Mouse (Mus musculus) liver, embryonic 13.5 days (tissue): ENCODE measurements at regions not wholly inside any gene's neighbourhood (a gene's known extent, or its start where the extent isn't known, plus 50 kb on each side); places are given as distances from the start of the nearest gene placed in this dataset.

Source experiments
- ATAC-seq: fragments of 200-750 bp; cut with Nextera tagmentation; 2 replicates; pipeline ENCODE4 v1.8.0; 2017; ENCODE audit warnings: low read depth, mild to moderate bottlenecking, moderate number of reproducible peaks, moderate library complexity
- DNase-seq: peaks from one replicate; pipeline ENCODE4 v3.0.0; 2022
- H3K27ac ChIP-seq: fragments of 300-500 bp; sonication (generic); 2 replicates; pipeline ENCODE4 v1.5.1; 2015; ENCODE audit warnings: moderate library complexity, mild to moderate bottlenecking, inconsistent platforms
- H3K27me3 ChIP-seq: fragments of 300-500 bp; sonication (generic); 2 replicates; pipeline ENCODE4 v1.6.1; 2015; ENCODE audit warnings: mild to moderate bottlenecking, inconsistent platforms
- H3K36me3 ChIP-seq: fragments of 300-500 bp; sonication (generic); 2 replicates; pipeline ENCODE4 v1.6.1; 2015; ENCODE audit warnings: mild to moderate bottlenecking, inconsistent platforms
- H3K4me1 ChIP-seq: fragments of 300-500 bp; sonication (generic); replicated peaks from 2 replicates; pipeline ENCODE4 v1.6.1; 2015; ENCODE audit warnings: inconsistent platforms
- H3K4me2 ChIP-seq: fragments of 300-500 bp; sonication (generic); 2 replicates; pipeline ENCODE4 v1.6.1; 2015; ENCODE audit warnings: inconsistent platforms, mild to moderate bottlenecking, moderate library complexity
- H3K4me3 ChIP-seq: fragments of 300-500 bp; sonication (generic); replicated peaks from 2 replicates; pipeline ENCODE4 v1.5.1; 2015; ENCODE audit warnings: mild to moderate bottlenecking, inconsistent platforms
- H3K9ac ChIP-seq: fragments of 300-500 bp; sonication (generic); 2 replicates; pipeline ENCODE4 v1.6.1; 2015; ENCODE audit warnings: mild to moderate bottlenecking, inconsistent platforms
- H3K9me3 ChIP-seq: fragments of 300-500 bp; sonication (generic); replicated peaks from 2 replicates; pipeline ENCODE4 v1.6.1; 2016; ENCODE audit warnings: inconsistent platforms
- WGBS: fragments of 180-500 bp; shearing (Covaris S2); methylation state at CpG from one replicate; pipeline ENCODE4 v1.1.7; 2015; ENCODE audit not compliant: insufficient replicate concordance; 5-methylcytosine and 5-hydroxymethylcytosine counted together

- peaks cover 7% of the 10 kb centered on the region for H3K4me1 ChIP-seq
- no peak for ATAC-seq
- no peak for DNase-seq
- no peak overlapping the region for H3K4me2 ChIP-seq
- no peak overlapping the region for H3K27ac ChIP-seq
- no peak overlapping the region for H3K9ac ChIP-seq
- H3K36me3 ChIP-seq: no peaks in the 10 kb centered on the region
- 63% methylated on average over 5 of the region's 5 CpGs for WGBS
- H3K9me3 ChIP-seq: no peaks in the 10 kb centered on the region
- H3K4me3 ChIP-seq: no peak overlapping the region
- H3K27me3 ChIP-seq: no peaks in the 10 kb centered on the region
Measured at GRCm38 (mm10) chr6:51641965-51642364, 118.3 kb downstream of the Snx10 start.

- H3K9me3 ChIP-seq: no peaks in the 10 kb centered on the region
- H3K4me2 ChIP-seq: no peak overlapping the region
- H3K4me1 ChIP-seq: no peaks in the 10 kb centered on the region
- no peak for DNase-seq
- H3K27me3 ChIP-seq: no peaks in the 10 kb centered on the region
- no peak for ATAC-seq
- no peaks in the 10 kb centered on the region for H3K36me3 ChIP-seq
- H3K9ac ChIP-seq: no peak overlapping the region
- H3K4me3 ChIP-seq: no peak overlapping the region
- no peak overlapping the region for H3K27ac ChIP-seq
- 81% methylated on average over 7 of the region's 7 CpGs for WGBS
Measured at GRCm38 (mm10) chr6:51648813-51649212, 125.1 kb downstream of the Snx10 start.

GRCm38 (mm10) chr6:51653753-51654152 lies 130.1 kb downstream of the Snx10 start:
- Histone ChIP-seq H3K4me3 (no peak overlapping the region), H3K9me3 (no peaks in the 10 kb centered on the region), H3K27ac (no peak overlapping the region), H3K27me3 (no peaks in the 10 kb centered on the region), H3K36me3 (no peaks in the 10 kb centered on the region), H3K4me2 (no peak overlapping the region), H3K9ac (no peak overlapping the region), H3K4me1 (peaks cover 6% of the 10 kb centered on the region)
- DNase-seq (no peak), ATAC-seq (peak; percentile 48; the same call in 1 of the 2 replicates)
- 63% methylated on average over 8 of the region's 8 CpGs for WGBS

GRCm38 (mm10) chr6:51654991-51655390 lies 131.3 kb downstream of the Snx10 start:
- peaks cover 6% of the 10 kb centered on the region for H3K4me1 ChIP-seq

GRCm38 (mm10) chr6:51656078-51656477 lies 132.4 kb downstream of the Snx10 start:
- 75% methylated on average over 7 of the region's 7 CpGs for WGBS
- Histone ChIP-seq H3K27me3 (no peaks in the 10 kb centered on the region), H3K27ac (no peak overlapping the region), H3K4me1 (peaks cover 6% of the 10 kb centered on the region), H3K9ac (no peak overlapping the region), H3K9me3 (no peaks in the 10 kb centered on the region), H3K36me3 (no peaks in the 10 kb centered on the region), H3K4me3 (no peak overlapping the region), H3K4me2 (no peak overlapping the region)
- no peak for ATAC-seq
- DNase-seq: no peak

More at GRCm38 (mm10) chr6:51654991-51655390, 131.3 kb downstream of the Snx10 start:
- Histone ChIP-seq H3K9ac (no peak overlapping the region), H3K4me2 (no peak overlapping the region), H3K36me3 (no peaks in the 10 kb centered on the region), H3K27me3 (no peaks in the 10 kb centered on the region), H3K4me3 (no peak overlapping the region), H3K9me3 (no peaks in the 10 kb centered on the region), H3K27ac (no peak overlapping the region)
- DNase-seq: no peak
- no peak for ATAC-seq
- WGBS: 77% methylated on average over 4 of the region's 4 CpGs

- no peak for ATAC-seq
- WGBS: 67% methylated on average over 12 of the region's 12 CpGs
- DNase-seq: no peak
- Histone ChIP-seq H3K36me3 (no peaks in the 10 kb centered on the region), H3K4me1 (peaks cover 6% of the 10 kb centered on the region), H3K27ac (no peak overlapping the region), H3K9me3 (no peaks in the 10 kb centered on the region), H3K4me3 (no peak overlapping the region), H3K9ac (no peak overlapping the region), H3K4me2 (no peak overlapping the region), H3K27me3 (no peaks in the 10 kb centered on the region)
Measured at GRCm38 (mm10) chr6:51656883-51657640, 133.4 kb downstream of the Snx10 start.

- no peak overlapping the region for H3K27ac ChIP-seq
- no peaks in the 10 kb centered on the region for H3K36me3 ChIP-seq
- 66% methylated on average over 8 of the region's 8 CpGs for WGBS
- peaks cover 6% of the 10 kb centered on the region for H3K4me1 ChIP-seq
- ATAC-seq (no peak), DNase-seq (no peak)
- no peaks in the 10 kb centered on the region for H3K27me3 ChIP-seq
- H3K9ac ChIP-seq: no peak overlapping the region
- H3K9me3 ChIP-seq: 0 out of 2 replicates have a peak, but pooled peaks cover under 1% of the 10 kb centered on the region
- no peak overlapping the region for H3K4me2 ChIP-seq
- H3K4me3 ChIP-seq: no peak overlapping the region
Measured at GRCm38 (mm10) chr6:51658360-51658759, 134.7 kb downstream of the Snx10 start.

GRCm38 (mm10) chr6:51663178-51663577 lies 139.5 kb downstream of the Snx10 start:
- ATAC-seq: no peak
- Histone ChIP-seq H3K4me2 (no peak overlapping the region), H3K27me3 (no peaks in the 10 kb centered on the region), H3K27ac (no peak overlapping the region), H3K36me3 (no peaks in the 10 kb centered on the region), H3K9ac (no peak overlapping the region), H3K9me3 (peaks cover 18% of the 10 kb centered on the region), H3K4me1 (no peaks in the 10 kb centered on the region; the same call in 1 of the 2 replicates), H3K4me3 (no peak overlapping the region)
- 58% methylated on average over 3 of the region's 3 CpGs for WGBS
- DNase-seq: no peak

- ATAC-seq (no peak), DNase-seq (no peak)
- Histone ChIP-seq H3K4me2 (no peak overlapping the region), H3K27ac (no peak overlapping the region), H3K4me3 (no peak overlapping the region), H3K4me1 (no peaks in the 10 kb centered on the region), H3K36me3 (no peaks in the 10 kb centered on the region), H3K9me3 (peaks cover 18% of the 10 kb centered on the region), H3K9ac (no peak overlapping the region), H3K27me3 (no peaks in the 10 kb centered on the region)
- WGBS: 75% methylated on average over 5 of the region's 5 CpGs
Measured at GRCm38 (mm10) chr6:51664049-51664448, 140.3 kb downstream of the Snx10 start.

- H3K4me3 ChIP-seq: no peak overlapping the region
- H3K4me2 ChIP-seq: no peak overlapping the region
- ATAC-seq: no peak
- no peak for DNase-seq
- H3K27ac ChIP-seq: no peak overlapping the region
- H3K9me3 ChIP-seq: peaks cover 18% of the 10 kb centered on the region
- H3K36me3 ChIP-seq: no peaks in the 10 kb centered on the region
- 58% methylated on average over 3 of the region's 3 CpGs for WGBS
- H3K27me3 ChIP-seq: no peaks in the 10 kb centered on the region
- H3K9ac ChIP-seq: no peak overlapping the region
- no peaks in the 10 kb centered on the region for H3K4me1 ChIP-seq
Measured at GRCm38 (mm10) chr6:51667022-51667421, 143.3 kb downstream of the Snx10 start.

- H3K9me3 ChIP-seq: no peaks in the 10 kb centered on the region
- no peak overlapping the region for H3K4me2 ChIP-seq
- no peaks in the 10 kb centered on the region for H3K27me3 ChIP-seq
- no peak overlapping the region for H3K27ac ChIP-seq
- whole genome bisulfite sequencing: 76% methylated on average over 13 of the region's 13 CpGs
- no peak overlapping the region for H3K4me3 ChIP-seq
- no peak for ATAC-seq
- no peaks in the 10 kb centered on the region for H3K36me3 ChIP-seq
- H3K9ac ChIP-seq: no peak overlapping the region
- H3K4me1 ChIP-seq: no peaks in the 10 kb centered on the region
- no peak for DNase-seq
Measured at GRCm38 (mm10) chr6:51675342-51675945, 151.7 kb downstream of the Snx10 start.
